Mouse (Mus musculus): ENCODE results near the gene Kdelc2.

- no peak for TF ChIP-seq CTCF (IDR thresholded peaks at IDR 0.05; ENCODE audit: borderline replicate concordance, control insufficient read depth, extremely low read depth, insufficient read depth, low read length, poor library complexity)
- no peak for TF ChIP-seq POLR2A (IDR thresholded peaks at IDR 0.05; ENCODE audit: control insufficient read depth, extremely low read depth, insufficient read depth, low read length, poor library complexity)
Measured at GRCm38 (mm10) chr9:53378171-53378570, 5.7 kb upstream of the Kdelc2 start.
